ENCODE assay signal across 15 mouse cellular contexts in the genomic region with DNA sequence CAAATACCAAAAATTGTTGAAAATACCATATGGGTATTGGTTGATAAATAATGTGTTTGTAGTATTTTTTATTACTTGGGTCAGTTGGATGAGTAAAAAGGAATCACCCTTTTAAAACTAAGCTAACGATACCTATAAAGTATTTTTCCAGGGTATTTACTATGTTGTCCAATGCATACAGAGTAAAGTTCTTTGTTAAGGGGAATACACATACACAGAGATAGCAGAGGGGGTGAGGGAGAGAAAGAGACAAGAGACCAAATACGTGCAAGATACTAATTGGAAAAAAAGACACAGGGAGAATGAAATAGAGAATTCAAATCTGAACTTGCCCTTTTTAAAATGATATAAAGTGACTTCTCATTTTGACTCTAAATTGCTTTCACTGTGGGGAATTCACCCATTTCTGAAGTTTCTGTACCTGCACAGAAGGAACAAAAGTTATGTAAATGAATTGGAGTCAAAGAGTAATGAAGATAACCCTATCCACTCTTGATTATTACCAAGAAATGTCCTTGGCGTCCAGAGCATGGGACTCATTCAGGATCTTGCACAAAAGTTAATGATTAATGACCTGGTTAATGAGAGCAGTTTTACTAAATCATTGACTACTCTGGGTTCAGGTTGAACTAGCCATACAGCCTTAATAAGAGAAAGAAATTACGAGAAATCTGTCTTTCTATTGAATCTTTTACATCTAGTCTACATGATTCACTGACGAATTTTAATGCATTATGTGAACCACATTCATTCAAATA.
"Had no signal": no experiment of that assay in that cellular context is flagged by ENCODE, and none has a peak within 500 bp of the region (broad histone marks: within the 10 kb centered on the region; RNA-seq: fewer than 3 reads in every experiment).

No protein-coding gene starts in this region.

- H3K4me3 ChIP-seq: limb, embryonic 12.5 days; liver, embryonic 15.5 days; midbrain, embryonic 13.5 days had no signal

- H3K9ac ChIP-seq: limb, embryonic 12.5 days; liver, embryonic 15.5 days; midbrain, embryonic 13.5 days had no signal

- H3K36me3 ChIP-seq: limb, embryonic 12.5 days; liver, embryonic 15.5 days; midbrain, embryonic 13.5 days had no signal

- DNase-seq: layer of hippocampus, adult 9-11 months; layer of hippocampus, postnatal 36 days; lung, adult 2 months; lung, postnatal 36 days; right cerebral cortex, adult 18-20 months; right cerebral cortex, postnatal 25 days; thymus, adult 18-20 months; thymus, postnatal 14 days had no signal

- H3K27me3 ChIP-seq: limb, embryonic 12.5 days; liver, embryonic 15.5 days; midbrain, embryonic 13.5 days had no signal

- H3K9me3 ChIP-seq: liver, embryonic 15.5 days had no signal

- H3K4me1 ChIP-seq: limb, embryonic 12.5 days; liver, embryonic 15.5 days; midbrain, embryonic 13.5 days had no signal

- ATAC-seq: hindbrain, embryonic 16.5 days; inflammation-experienced regulatory T-cells, adult 6 months; lung, postnatal 0 days; midbrain, embryonic 13.5 days had no signal

- H3K4me2 ChIP-seq: limb, embryonic 12.5 days; liver, embryonic 11.5 days; liver, embryonic 15.5 days; midbrain, embryonic 13.5 days had no signal

- H3K27ac ChIP-seq: limb, embryonic 12.5 days; liver, embryonic 15.5 days; midbrain, embryonic 13.5 days had no signal
